Mouse (Mus musculus): Measurements from ENCODE around the gene Cldn7. TPM values are rescaled to one million over a fixed set of nuclear protein-coding genes. Genes with fewer than 3 reads are reported as not detected.

The Cldn7 gene
- polyA plus RNA-seq, 1 experiment from 2014 or later = 5.7 TPM

DNA sequence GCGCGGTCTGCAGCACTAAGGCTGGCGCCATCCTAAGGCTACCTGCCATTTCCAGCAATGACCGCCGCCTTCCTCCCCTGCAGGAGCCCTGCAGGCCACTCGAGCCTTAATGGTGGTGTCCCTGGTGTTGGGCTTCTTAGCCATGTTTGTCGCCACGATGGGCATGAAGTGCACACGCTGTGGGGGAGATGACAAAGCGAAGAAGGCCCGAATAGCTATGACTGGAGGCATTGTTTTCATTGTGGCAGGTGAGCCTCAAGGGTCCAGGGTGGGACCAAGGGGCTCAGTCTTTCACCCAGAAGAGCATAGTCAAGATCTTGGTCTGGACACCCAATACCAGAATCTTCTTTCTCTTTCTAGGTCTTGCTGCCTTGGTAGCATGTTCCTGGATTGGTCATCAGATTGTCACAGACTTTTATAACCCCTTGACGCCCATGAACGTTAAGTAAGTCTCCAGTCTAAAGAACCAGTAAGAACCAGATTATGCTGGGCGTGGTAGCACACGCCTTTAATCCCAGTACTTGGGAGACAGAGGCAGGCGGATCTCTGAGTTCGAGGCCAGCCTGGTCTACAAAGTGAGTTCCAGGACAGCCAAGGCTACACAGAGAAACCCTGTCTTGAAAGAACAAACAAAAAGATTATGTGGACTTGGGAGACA lies 2.4 kb downstream of the Cldn7 start:
- WGBS = 42% methylated on average over 17 of the region's 17 CpGs
- H3K9me3 ChIP-seq = no peaks in the 10 kb centered on the region
- H3K4me3 ChIP-seq (replicated peaks) = peak overlapping the region; percentile 31
- peaks cover 11% of the 10 kb centered on the region for H3K4me1 ChIP-seq
- no peak for ATAC-seq (ENCODE audit: low FRiP score)
- no peak overlapping the region for H3K9ac ChIP-seq
- peaks cover 63% of the 10 kb centered on the region for H3K27me3 ChIP-seq
- no peak overlapping the region for H3K27ac ChIP-seq
- peak overlapping the region; percentile 46 for H3K4me2 ChIP-seq
- H3K36me3 ChIP-seq (replicated peaks) = peaks cover 35% of the 10 kb centered on the region

GRCm38 (mm10) chr11:69968793-69969192 lies 4.2 kb downstream of the Cldn7 start:
- Histone ChIP-seq H3K36me3 (replicated peaks) (peaks cover 53% of the 10 kb centered on the region), H3K9ac (no peak overlapping the region), H3K27ac (no peak overlapping the region), H3K9me3 (no peaks in the 10 kb centered on the region), H3K4me1 (peaks cover 11% of the 10 kb centered on the region), H3K4me3 (replicated peaks) (no peak overlapping the region), H3K4me2 (no peak overlapping the region), H3K27me3 (peaks cover 46% of the 10 kb centered on the region)
- no peak for ATAC-seq (ENCODE audit: low FRiP score)
- WGBS = 83% methylated on average over 4 of the region's 4 CpGs

DNA sequence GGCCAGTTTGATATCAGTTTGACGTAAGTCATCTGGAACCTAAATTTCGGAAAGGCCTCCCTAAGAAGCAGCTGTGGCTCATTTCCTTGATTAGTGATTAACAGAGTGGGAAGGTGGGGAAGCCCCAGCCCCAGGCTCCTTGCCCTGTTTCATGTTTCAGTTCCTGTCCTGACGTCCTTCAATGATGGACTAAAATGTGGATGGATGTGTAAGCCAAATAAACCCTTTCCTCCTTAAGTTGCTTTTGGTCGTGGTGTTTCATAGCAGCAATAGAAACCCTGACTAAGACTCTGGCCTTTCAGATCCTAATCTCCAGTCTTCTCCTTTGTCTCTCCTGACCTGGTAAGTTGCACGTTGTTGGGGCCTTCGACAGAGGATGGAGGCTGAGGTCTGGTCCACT lies 5.6 kb downstream of the Cldn7 start:
- Histone ChIP-seq H3K4me1 (peaks cover 11% of the 10 kb centered on the region), H3K36me3 (replicated peaks) (peaks cover 67% of the 10 kb centered on the region), H3K4me3 (replicated peaks) (no peak overlapping the region), H3K9me3 (no peaks in the 10 kb centered on the region), H3K9ac (no peak overlapping the region), H3K27ac (no peak overlapping the region), H3K4me2 (no peak overlapping the region), H3K27me3 (peaks cover 32% of the 10 kb centered on the region)
- ATAC-seq (ENCODE audit: low FRiP score) = no peak
- 88% methylated on average over 6 of the region's 6 CpGs for WGBS

DNA sequence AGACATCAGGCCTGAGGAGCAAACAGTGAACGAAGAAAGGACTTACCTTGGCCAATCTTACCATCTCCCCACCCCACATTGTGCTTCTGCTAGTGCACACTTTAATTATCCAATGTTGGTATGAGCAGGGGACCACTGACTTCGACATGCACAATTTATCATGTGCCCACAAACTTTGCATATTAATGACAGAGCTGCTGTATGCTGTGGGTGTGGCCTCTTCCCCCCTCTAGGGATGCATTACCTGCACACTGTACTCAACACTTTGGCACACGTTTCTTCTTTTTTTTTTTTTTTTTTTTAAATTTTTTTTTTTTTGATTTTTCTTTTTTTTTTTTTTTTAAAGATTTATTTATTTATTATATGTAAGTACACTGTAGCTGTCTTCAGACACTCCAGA lies 6.2 kb downstream of the Cldn7 start:
- Histone ChIP-seq H3K36me3 (replicated peaks) (peaks cover 72% of the 10 kb centered on the region), H3K4me2 (no peak overlapping the region), H3K4me1 (peaks cover 11% of the 10 kb centered on the region), H3K27me3 (peaks cover 26% of the 10 kb centered on the region), H3K9ac (no peak overlapping the region), H3K27ac (no peak overlapping the region), H3K4me3 (replicated peaks) (no peak overlapping the region), H3K9me3 (no peaks in the 10 kb centered on the region)
- WGBS = 88% methylated on average over 3 of the region's 3 CpGs
- no peak for ATAC-seq (ENCODE audit: low FRiP score)

DNA sequence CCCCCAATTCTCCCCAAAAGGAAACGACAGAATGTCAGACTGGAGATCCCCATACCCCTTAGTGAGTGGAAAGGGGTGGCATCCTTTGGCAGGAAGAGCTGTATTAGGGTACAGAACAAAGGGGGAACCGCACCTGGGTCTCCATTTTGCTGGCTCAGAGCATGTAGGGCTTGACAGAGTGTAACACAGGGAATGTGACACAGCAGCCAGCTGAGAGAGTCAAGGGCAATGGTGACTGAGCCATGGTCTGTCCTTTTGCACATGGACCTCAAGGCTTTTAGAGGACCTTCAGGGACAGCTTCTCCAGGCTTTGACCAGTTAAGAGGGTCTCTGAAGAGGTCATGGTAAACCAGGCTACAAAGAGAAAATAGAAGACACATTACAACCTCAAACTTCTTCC lies 10.3 kb downstream of the Cldn7 start:
- Histone ChIP-seq H3K4me1 (peaks cover 9% of the 10 kb centered on the region), H3K4me3 (replicated peaks) (no peak overlapping the region), H3K4me2 (no peak overlapping the region), H3K9ac (no peak overlapping the region), H3K27me3 (no peaks in the 10 kb centered on the region), H3K36me3 (replicated peaks) (peaks cover 78% of the 10 kb centered on the region), H3K27ac (no peak overlapping the region), H3K9me3 (no peaks in the 10 kb centered on the region)
- WGBS = 94% methylated on average over 2 of the region's 2 CpGs
- no peak for ATAC-seq (ENCODE audit: low FRiP score)

GRCm38 (mm10) chr11:69976271-69976670 lies 11.7 kb downstream of the Cldn7 start:
- Histone ChIP-seq H3K4me2 (no peak overlapping the region), H3K4me1 (peaks cover 9% of the 10 kb centered on the region), H3K27ac (no peak overlapping the region), H3K27me3 (no peaks in the 10 kb centered on the region), H3K9me3 (no peaks in the 10 kb centered on the region), H3K4me3 (replicated peaks) (no peak overlapping the region), H3K36me3 (replicated peaks) (peaks cover 68% of the 10 kb centered on the region), H3K9ac (no peak overlapping the region)
- no peak for ATAC-seq (ENCODE audit: low FRiP score)
- WGBS = 89% methylated on average over 4 of the region's 4 CpGs

DNA sequence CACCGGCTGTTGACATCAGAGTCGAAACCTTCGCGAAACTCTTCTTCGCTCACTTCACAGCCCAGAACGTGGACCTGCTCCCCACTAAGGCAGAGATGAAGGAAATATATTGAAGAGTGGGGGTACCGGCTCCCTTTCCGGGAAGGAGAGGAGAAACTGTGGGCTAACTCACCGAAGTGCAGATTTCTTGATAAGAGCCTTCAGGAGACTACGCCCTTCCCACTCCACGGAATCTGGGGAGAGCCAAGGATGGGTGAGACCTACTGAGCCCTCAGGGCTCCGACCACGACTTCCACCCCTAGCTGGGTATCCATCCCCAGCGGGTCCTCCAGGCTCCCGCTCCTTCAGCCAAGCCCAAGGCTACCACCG lies 15.2 kb downstream of the Cldn7 start:
- Histone ChIP-seq H3K27me3 (no peaks in the 10 kb centered on the region), H3K27ac (peak overlapping the region; percentile 100), H3K36me3 (replicated peaks) (peaks cover 47% of the 10 kb centered on the region), H3K9me3 (no peaks in the 10 kb centered on the region), H3K4me2 (peak overlapping the region; percentile 93), H3K9ac (peak overlapping the region; percentile 78), H3K4me1 (peaks cover 34% of the 10 kb centered on the region), H3K4me3 (replicated peaks) (peak overlapping the region; percentile 100)
- 3% methylated on average over 16 of the region's 16 CpGs for WGBS
- ATAC-seq (ENCODE audit: low FRiP score) = no peak

DNA sequence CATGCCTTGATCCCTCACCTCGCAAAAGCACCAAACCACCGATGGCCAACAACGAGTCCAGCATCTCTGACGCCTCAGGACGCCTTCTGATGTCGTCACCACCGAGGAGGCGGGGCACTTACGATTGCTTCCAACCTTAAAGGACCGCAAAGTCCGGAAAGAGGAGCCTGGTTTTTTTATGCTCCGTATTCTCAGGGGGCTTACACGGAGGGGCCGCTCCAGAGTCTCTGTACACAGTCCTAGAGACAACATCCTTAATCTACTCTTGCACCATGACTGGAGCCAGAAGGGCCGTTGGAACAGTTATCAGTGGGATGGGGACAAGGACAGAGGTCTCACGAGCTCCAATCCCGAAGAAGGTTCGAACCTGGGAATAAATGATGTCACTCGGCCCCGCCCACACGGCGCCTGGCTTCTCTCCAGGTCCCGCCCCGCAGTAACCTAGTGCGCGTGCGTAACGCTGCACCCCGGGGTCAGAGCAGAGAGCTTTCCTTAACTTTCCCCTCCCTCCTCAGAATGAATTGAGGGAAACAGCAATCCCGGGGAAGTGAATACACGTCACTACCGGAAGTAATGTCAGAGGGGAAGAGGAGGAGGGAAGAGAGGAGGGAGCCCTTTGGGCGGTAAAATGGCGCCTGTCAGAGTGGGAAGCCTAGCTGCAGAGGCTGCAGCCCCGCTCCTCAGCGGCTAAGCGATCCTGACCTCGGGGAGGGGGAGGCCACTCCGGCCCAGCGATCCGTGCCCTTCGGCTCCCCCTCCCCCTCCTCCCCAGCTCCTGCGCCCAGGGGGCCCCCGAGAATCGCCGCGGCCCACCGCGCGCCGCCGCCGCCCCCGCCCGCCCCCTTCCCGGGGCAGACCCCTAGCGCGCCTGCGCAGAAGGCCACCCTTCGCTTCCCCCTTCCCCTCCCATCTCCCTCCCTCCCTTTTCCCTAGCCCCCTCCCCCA lies 15.9 kb downstream of the Cldn7 start:
- Histone ChIP-seq H3K9me3 (no peaks in the 10 kb centered on the region), H3K4me2 (peak overlapping the region; percentile 93), H3K36me3 (replicated peaks) (peaks cover 47% of the 10 kb centered on the region), H3K27me3 (no peaks in the 10 kb centered on the region), H3K4me3 (replicated peaks) (peak overlapping the region; percentile 100), H3K27ac (peak overlapping the region; percentile 100), H3K9ac (peak overlapping the region; percentile 100), H3K4me1 (peaks cover 34% of the 10 kb centered on the region)
- under 1% methylated on average over 40 of the region's 60 CpGs for WGBS
- peak; percentile 93 for ATAC-seq (ENCODE audit: low FRiP score)

GRCm38 (mm10) chr11:69981141-69981762 lies 16.7 kb downstream of the Cldn7 start, which contains the start of gene Ctdnep1:
Ctdnep1 (plus strand) TSS chr11:69981156.
- H3K36me3 ChIP-seq (replicated peaks) = peaks cover 45% of the 10 kb centered on the region
- H3K9me3 ChIP-seq = no peaks in the 10 kb centered on the region
- under 1% methylated on average over 43 of the region's 43 CpGs for WGBS
- H3K4me2 ChIP-seq = peak within 1 kb of the TSS; percentile 93
- peaks cover 34% of the 10 kb centered on the region for H3K4me1 ChIP-seq
- H3K27me3 ChIP-seq = no peaks in the 10 kb centered on the region
- peak within 1 kb of the TSS; percentile 100 for H3K9ac ChIP-seq
- peak within 1 kb of the TSS; percentile 100 for H3K4me3 ChIP-seq (replicated peaks)
- ATAC-seq (ENCODE audit: low FRiP score) = peak; percentile 63
- peak within 1 kb of the TSS; percentile 100 for H3K27ac ChIP-seq

GRCm38 (mm10) chr11:69982225-69982624 lies 17.6 kb downstream of the Cldn7 start, which contains the start of gene Elp5:
Elp5 (minus strand) TSS chr11:69982517.
- Histone ChIP-seq H3K27me3 (no peaks in the 10 kb centered on the region), H3K4me2 (peak within 1 kb of the TSS; percentile 93), H3K27ac (peak within 1 kb of the TSS; percentile 100), H3K36me3 (replicated peaks) (peaks cover 47% of the 10 kb centered on the region), H3K4me1 (peaks cover 34% of the 10 kb centered on the region), H3K9me3 (no peaks in the 10 kb centered on the region), H3K4me3 (replicated peaks) (peak within 1 kb of the TSS; percentile 100), H3K9ac (peak within 1 kb of the TSS; percentile 100)
- no peak for ATAC-seq (ENCODE audit: low FRiP score)
- 53% methylated on average over 8 of the region's 8 CpGs for WGBS

- WGBS = 31% methylated on average over 5 of the region's 5 CpGs
- H3K4me1 ChIP-seq = peaks cover 34% of the 10 kb centered on the region
- no peaks in the 10 kb centered on the region for H3K9me3 ChIP-seq
- peaks cover 46% of the 10 kb centered on the region for H3K36me3 ChIP-seq (replicated peaks)
- peak overlapping the region; percentile 93 for H3K4me2 ChIP-seq
- peak overlapping the region; percentile 100 for H3K9ac ChIP-seq
- H3K27ac ChIP-seq = no peak overlapping the region
- H3K27me3 ChIP-seq = no peaks in the 10 kb centered on the region
- ATAC-seq (ENCODE audit: low FRiP score) = no peak
- H3K4me3 ChIP-seq (replicated peaks) = peak overlapping the region; percentile 100
Observed at GRCm38 (mm10) chr11:69982877-69983276, 18.3 kb downstream of the Cldn7 start.

GRCm38 (mm10) chr11:69983377-69983776 lies 18.8 kb downstream of the Cldn7 start:
- 85% methylated on average over 4 of the region's 4 CpGs for WGBS
- Histone ChIP-seq H3K36me3 (replicated peaks) (peaks cover 46% of the 10 kb centered on the region), H3K4me1 (peaks cover 34% of the 10 kb centered on the region), H3K4me2 (peak overlapping the region; percentile 93), H3K27ac (no peak overlapping the region), H3K27me3 (no peaks in the 10 kb centered on the region), H3K4me3 (replicated peaks) (no peak overlapping the region), H3K9ac (peak overlapping the region; percentile 100; the same call in 1 of the 2 replicates), H3K9me3 (no peaks in the 10 kb centered on the region)
- no peak for ATAC-seq (ENCODE audit: low FRiP score)

All from forebrain, embryonic 12.5 days (tissue).